Mouse (Mus musculus) megakaryocyte, adult 5-6 weeks (primary cell): ENCODE measurements around the gene Hapln4. TPM values are rescaled to one million over a fixed set of nuclear protein-coding genes. Genes with fewer than 3 reads are reported as not detected.

Source experiments
- ATAC-seq: 2 replicates; pipeline ENCODE4 v1.8.0; 2016; ENCODE audit warnings: mild to moderate bottlenecking, inconsistent platforms; ENCODE audit not compliant: poor library complexity, severe bottlenecking
- total RNA-seq, 2 experiments: library from RNA; stranded (forward) in 1 of 2; stranded (reverse) in 1 of 2; fragments of 153-499, 151-499 nt in 1 of 2; fragments of 221-1000, 200-1000 nt in 1 of 2; gene quantifications; 2 replicates each; pipeline versions ENCODE4 v1.2.3 to v1.2.4; 2015 to 2017

Gene Hapln4
- total RNA-seq, 2 experiments from 2014 or later = not detected

- ATAC-seq = no peak
Measured at GRCm38 (mm10) chr8:70136591-70136990, 53.3 kb downstream of the Hapln4 start.

DNA sequence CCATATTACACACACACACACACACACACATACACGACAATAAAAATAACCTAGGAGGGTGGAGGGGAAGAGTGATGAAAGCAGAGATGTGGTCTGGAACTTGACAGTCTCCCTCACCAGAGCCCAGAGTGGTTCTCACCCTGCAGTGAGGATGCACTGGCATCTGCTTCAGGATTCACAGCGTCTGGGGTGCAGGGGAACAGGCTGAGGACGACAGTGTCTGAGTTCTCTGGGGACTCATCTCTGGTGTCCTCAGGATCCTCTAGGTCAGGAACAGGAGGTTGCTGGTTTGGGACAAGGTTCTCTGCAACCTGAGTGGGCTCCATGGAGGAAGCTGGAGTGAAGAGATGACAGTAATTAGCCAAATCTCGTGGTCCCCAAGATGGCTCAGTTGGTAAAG, 54.6 kb downstream of the Hapln4 start:
- ATAC-seq = no peak

DNA sequence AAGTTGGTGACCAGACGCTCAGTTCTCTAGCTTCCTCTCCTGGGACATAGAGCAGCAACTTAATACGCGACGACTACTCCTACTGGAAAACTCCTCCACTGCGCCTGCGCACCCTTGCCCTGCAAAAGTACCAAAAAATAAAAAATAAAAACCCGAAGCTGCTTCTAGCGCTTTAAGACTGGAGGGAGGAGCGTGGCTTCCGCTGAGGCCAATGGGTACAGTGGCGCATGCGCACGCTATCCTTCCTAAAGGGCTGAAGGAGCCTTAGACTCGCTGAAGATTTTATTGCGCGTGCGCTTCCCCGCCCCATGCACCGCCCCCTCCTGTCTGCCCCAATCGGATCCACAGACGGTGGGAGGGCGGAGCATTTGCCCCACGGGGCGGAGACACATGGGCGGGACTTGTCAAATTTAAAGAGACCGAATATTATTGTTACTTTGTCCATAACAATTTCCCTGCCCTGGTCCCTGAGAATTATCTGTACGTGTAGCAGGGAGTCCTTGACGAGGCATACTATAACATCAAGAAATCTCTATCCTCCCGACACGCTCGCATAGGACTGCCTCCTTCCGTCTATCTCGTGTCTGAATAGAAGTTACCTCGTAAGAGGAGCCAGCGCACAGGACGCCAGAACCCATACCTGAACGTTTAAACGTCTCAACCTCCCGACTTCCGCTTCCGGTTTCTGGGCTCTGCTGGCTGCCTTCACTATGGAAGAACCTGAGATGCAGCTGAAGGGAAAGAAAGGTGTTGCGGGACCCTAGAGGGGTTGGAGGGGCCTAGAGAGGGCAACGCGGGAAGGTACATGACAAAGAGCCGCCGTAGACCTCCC, 56.0 kb downstream of the Hapln4 start, which contains the start of the genes Rfxank, Borcs8 and Mef2b:
TSS of gene Rfxank (minus strand) at position 129 of the 832 bp plus-strand sequence.
TSS of gene Borcs8 (plus strand) at position 474 of the 832 bp plus-strand sequence.
TSS of gene Mef2b (plus strand) at position 686 of the 832 bp plus-strand sequence.
- peak; percentile 96 for ATAC-seq

- ATAC-seq = no peak
Measured at GRCm38 (mm10) chr8:70139981-70140380, 56.7 kb downstream of the Hapln4 start.

Other genes starting within 250 kb of the Hapln4 start
- not detected in 2 replicates for gene Cilp2, start 195.8 kb upstream of the Hapln4 start, total RNA-seq (2015)
- not detected in 2 replicates for gene Cilp2, start 195.8 kb upstream of the Hapln4 start, total RNA-seq (2017)
- gene Tssk6, start 181.3 kb upstream of the Hapln4 start, total RNA-seq (2015) = 0.27 TPM in 1 of 2 replicates, not detected in the other
- gene Tssk6, start 181.3 kb upstream of the Hapln4 start, total RNA-seq (2017) = 0.16 and 0.26 TPM in 2 replicates
- gene Ndufa13, start 180.9 kb upstream of the Hapln4 start, total RNA-seq (2015) = 63.4 and 75.7 TPM in 2 replicates
- 120 and 143 TPM in 2 replicates for gene Ndufa13, start 180.9 kb upstream of the Hapln4 start, total RNA-seq (2017)
- 3.1 TPM in 1 of 2 replicates, not detected in the other for gene Yjefn3, start 180.7 kb upstream of the Hapln4 start, total RNA-seq (2015)
- not detected in 2 replicates for gene Yjefn3, start 180.7 kb upstream of the Hapln4 start, total RNA-seq (2017)
- 50.1 and 62.0 TPM in 2 replicates for gene Gatad2a, start 87.1 kb upstream of the Hapln4 start, total RNA-seq (2015)
- gene Gatad2a, start 87.1 kb upstream of the Hapln4 start, total RNA-seq (2017) = 62.5 and 64.7 TPM in 2 replicates
- gene Mau2, start 40.7 kb upstream of the Hapln4 start, total RNA-seq (2015) = 28.1 and 28.4 TPM in 2 replicates
- 28.1 and 33.8 TPM in 2 replicates for gene Mau2, start 40.7 kb upstream of the Hapln4 start, total RNA-seq (2017)
- gene Sugp1, start 40.6 kb upstream of the Hapln4 start, total RNA-seq (2015) = 11.6 and 15.0 TPM in 2 replicates
- gene Sugp1, start 40.6 kb upstream of the Hapln4 start, total RNA-seq (2017) = 17.3 and 24.1 TPM in 2 replicates
- not detected in 2 replicates for gene Tm6sf2, start 10.5 kb upstream of the Hapln4 start, total RNA-seq (2015)
- gene Tm6sf2, start 10.5 kb upstream of the Hapln4 start, total RNA-seq (2017) = not detected in 2 replicates
- not detected in 2 replicates for gene Ncan, start 37.4 kb downstream of the Hapln4 start, total RNA-seq (2015)
- not detected in 2 replicates for gene Ncan, start 37.4 kb downstream of the Hapln4 start, total RNA-seq (2017)
- gene Nr2c2ap, start 47.9 kb downstream of the Hapln4 start, total RNA-seq (2015) = 19.5 and 25.6 TPM in 2 replicates
- 4.7 and 7.1 TPM in 2 replicates for gene Nr2c2ap, start 47.9 kb downstream of the Hapln4 start, total RNA-seq (2017)
- gene Rfxank, start 55.7 kb downstream of the Hapln4 start, total RNA-seq (2015) = 13.6 and 16.3 TPM in 2 replicates
- 12.5 and 14.5 TPM in 2 replicates for gene Rfxank, start 55.7 kb downstream of the Hapln4 start, total RNA-seq (2017)
- gene Borcs8, start 56.0 kb downstream of the Hapln4 start, total RNA-seq (2015) = 35.3 and 51.3 TPM in 2 replicates
- gene Borcs8, start 56.0 kb downstream of the Hapln4 start, total RNA-seq (2017) = 32.2 and 35.8 TPM in 2 replicates
- 0.39 TPM in 1 of 2 replicates, not detected in the other for gene Mef2b, start 56.3 kb downstream of the Hapln4 start, total RNA-seq (2015)
- gene Mef2b, start 56.3 kb downstream of the Hapln4 start, total RNA-seq (2017) = not detected in 2 replicates
- 7.4 and 7.8 TPM in 2 replicates for gene Tmem161a, start 88.9 kb downstream of the Hapln4 start, total RNA-seq (2015)
- gene Tmem161a, start 88.9 kb downstream of the Hapln4 start, total RNA-seq (2017) = 3.9 and 8.5 TPM in 2 replicates
- 0.75 and 1.4 TPM in 2 replicates for gene Slc25a42, start 128.8 kb downstream of the Hapln4 start, total RNA-seq (2015)
- 0.29 and 0.45 TPM in 2 replicates for gene Slc25a42, start 128.8 kb downstream of the Hapln4 start, total RNA-seq (2017)
- gene Sugp2, start 150.8 kb downstream of the Hapln4 start, total RNA-seq (2015) = 24.1 and 27.9 TPM in 2 replicates
- gene Sugp2, start 150.8 kb downstream of the Hapln4 start, total RNA-seq (2017) = 19.5 and 23.1 TPM in 2 replicates
- gene Armc6, start 151.0 kb downstream of the Hapln4 start, total RNA-seq (2015) = 4.4 and 4.5 TPM in 2 replicates
- gene Armc6, start 151.0 kb downstream of the Hapln4 start, total RNA-seq (2017) = 2.6 and 5.6 TPM in 2 replicates
- gene Homer3, start 199.4 kb downstream of the Hapln4 start, total RNA-seq (2015) = 1.6 and 3.5 TPM in 2 replicates
- 2.9 and 8.0 TPM in 2 replicates for gene Homer3, start 199.4 kb downstream of the Hapln4 start, total RNA-seq (2017)
- 17.9 and 19.9 TPM in 2 replicates for gene Ddx49, start 219.0 kb downstream of the Hapln4 start, total RNA-seq (2015)
- gene Ddx49, start 219.0 kb downstream of the Hapln4 start, total RNA-seq (2017) = 53.6 and 81.7 TPM in 2 replicates
- 163 and 178 TPM in 2 replicates for gene Cope, start 219.1 kb downstream of the Hapln4 start, total RNA-seq (2015)
- gene Cope, start 219.1 kb downstream of the Hapln4 start, total RNA-seq (2017) = 89.1 and 96.1 TPM in 2 replicates
- not detected in 2 replicates for gene Cers1, start 232.3 kb downstream of the Hapln4 start, total RNA-seq (2015)
- gene Cers1, start 232.3 kb downstream of the Hapln4 start, total RNA-seq (2017) = not detected in 2 replicates
- not detected in 2 replicates for gene Gdf1, start 246.4 kb downstream of the Hapln4 start, total RNA-seq (2015)
- gene Gdf1, start 246.4 kb downstream of the Hapln4 start, total RNA-seq (2017) = not detected in 2 replicates